Mouse (Mus musculus): ENCODE data around the gene Osgepl1. TPM values are rescaled to one million over a fixed set of nuclear protein-coding genes. Genes with fewer than 3 reads are reported as not detected.
A peak's percentile ranks its signal among the peaks of the same experiment; 100 is the strongest.
"Not testable (repeated sequence)": the region's sequence is repeated elsewhere in the genome, so short reads cannot be mapped to it uniquely, and the experiment has no call there.

Gene Osgepl1
- polyA plus RNA-seq, 1 experiment from 2014 or later, result 24.6 TPM

GRCm38 (mm10) chr1:53324827-53325494, 11.5 kb downstream of the Osgepl1 start:
- Histone ChIP-seq H3K4me1 (no peaks in the 10 kb centered on the region), H3K4me2 (no peak overlapping the region), H3K4me3 (no peak overlapping the region), H3K27ac (replicated peaks) (no peak overlapping the region), H3K9ac (no peak overlapping the region), H3K36me3 (peaks cover 47% of the 10 kb centered on the region), H3K27me3 (replicated peaks) (no peaks in the 10 kb centered on the region), H3K9me3 (no peaks in the 10 kb centered on the region)
- WGBS, result 72% methylated on average over 5 of the region's 5 CpGs
- ATAC-seq (ENCODE audit: extremely low read depth, insufficient number of reproducible peaks, low FRiP score, low TSS enrichment), result no peak

GRCm38 (mm10) chr1:53333527-53333926, 20.1 kb downstream of the Osgepl1 start:
- not testable (repeated sequence) for H3K9me3 ChIP-seq; H3K4me3 ChIP-seq; H3K4me2 ChIP-seq; H3K27ac ChIP-seq (replicated peaks); ATAC-seq (ENCODE audit: extremely low read depth, insufficient number of reproducible peaks, low FRiP score, low TSS enrichment); H3K27me3 ChIP-seq (replicated peaks); H3K9ac ChIP-seq; H3K36me3 ChIP-seq; H3K4me1 ChIP-seq
- WGBS, result 46% methylated on average over 5 of the region's 5 CpGs

- Histone ChIP-seq H3K27ac (replicated peaks) (no peak overlapping the region), H3K9me3 (peaks cover 6% of the 10 kb centered on the region; the same call in 1 of the 2 replicates), H3K4me3 (no peak overlapping the region), H3K36me3 (peaks cover 3% of the 10 kb centered on the region), H3K9ac (no peak overlapping the region), H3K27me3 (replicated peaks) (no peaks in the 10 kb centered on the region), H3K4me1 (no peaks in the 10 kb centered on the region), H3K4me2 (no peak overlapping the region)
- ATAC-seq (ENCODE audit: extremely low read depth, insufficient number of reproducible peaks, low FRiP score, low TSS enrichment), result no peak
These were observed 22.0 kb downstream of the Osgepl1 start for GRCm38 (mm10) chr1:53335465-53335864.

- H3K4me1 ChIP-seq; H3K27me3 ChIP-seq (replicated peaks); H3K9me3 ChIP-seq; H3K4me3 ChIP-seq; ATAC-seq (ENCODE audit: extremely low read depth, insufficient number of reproducible peaks, low FRiP score, low TSS enrichment); H3K9ac ChIP-seq; H3K27ac ChIP-seq (replicated peaks); H3K4me2 ChIP-seq: not testable (repeated sequence)
- H3K36me3 ChIP-seq, result peaks cover 22% of the 10 kb centered on the region
- WGBS, result 68% methylated on average over 2 of the region's 2 CpGs
These were observed 24.0 kb downstream of the Osgepl1 start for GRCm38 (mm10) chr1:53337403-53337802.

GRCm38 (mm10) chr1:53341071-53341470, 27.6 kb downstream of the Osgepl1 start:
- H3K4me2 ChIP-seq, result no peak overlapping the region
- peaks cover 52% of the 10 kb centered on the region for H3K36me3 ChIP-seq
- WGBS, result 88% methylated on average over 2 of the region's 2 CpGs

GRCm38 (mm10) chr1:53352327-53353261, 39.2 kb downstream of the Osgepl1 start, which contains the start of the genes Asdurf, Gm28551 and Asnsd1:
Gene Asdurf, minus strand, starts transcription at chr1:53352619.
Gene Gm28551, minus strand, starts transcription at chr1:53352667.
Gene Asnsd1, minus strand, starts transcription at chr1:53352752.
- ATAC-seq (ENCODE audit: extremely low read depth, insufficient number of reproducible peaks, low FRiP score, low TSS enrichment), result peak; percentile 99
- Histone ChIP-seq H3K4me3 (peak within 1 kb of the TSS; percentile 92), H3K36me3 (peaks cover 26% of the 10 kb centered on the region), H3K27ac (replicated peaks) (peak within 1 kb of the TSS; percentile 85), H3K4me1 (peaks cover 7% of the 10 kb centered on the region), H3K27me3 (replicated peaks) (no peaks in the 10 kb centered on the region), H3K4me2 (peak within 1 kb of the TSS; percentile 70), H3K9me3 (peaks cover 3% of the 10 kb centered on the region; the same call in 1 of the 2 replicates), H3K9ac (peak within 1 kb of the TSS; percentile 97)
- WGBS, result under 1% methylated on average over 43 of the region's 44 CpGs

More at GRCm38 (mm10) chr1:53341071-53341470, 27.6 kb downstream of the Osgepl1 start:
- H3K4me3 ChIP-seq, result no peak overlapping the region
- H3K9ac ChIP-seq, result no peak overlapping the region
- H3K27me3 ChIP-seq (replicated peaks), result no peaks in the 10 kb centered on the region
- peaks cover 6% of the 10 kb centered on the region; the same call in 1 of the 2 replicates for H3K9me3 ChIP-seq
- ATAC-seq (ENCODE audit: extremely low read depth, insufficient number of reproducible peaks, low FRiP score, low TSS enrichment), result no peak
- H3K4me1 ChIP-seq, result no peaks in the 10 kb centered on the region
- H3K27ac ChIP-seq (replicated peaks), result no peak overlapping the region

- no peaks in the 10 kb centered on the region for H3K4me1 ChIP-seq
- no peaks in the 10 kb centered on the region for H3K36me3 ChIP-seq
- H3K4me2 ChIP-seq, result no peak overlapping the region
- ATAC-seq (ENCODE audit: extremely low read depth, insufficient number of reproducible peaks, low FRiP score, low TSS enrichment), result no peak
- no peak overlapping the region for H3K4me3 ChIP-seq
- no peak overlapping the region for H3K27ac ChIP-seq (replicated peaks)
- H3K9ac ChIP-seq, result no peak overlapping the region
- H3K9me3 ChIP-seq, result peaks cover 3% of the 10 kb centered on the region; the same call in 1 of the 2 replicates
- no peaks in the 10 kb centered on the region for H3K27me3 ChIP-seq (replicated peaks)
These were observed 45.6 kb downstream of the Osgepl1 start for GRCm38 (mm10) chr1:53358988-53359387.

Other genes starting within 250 kb of the Osgepl1 start
- gene 1700019A02Rik, start 126.0 kb upstream of the Osgepl1 start, polyA plus RNA-seq (2015; fragmentation: Nextera tagmentation; extraction: Ambion mirVana), result not detected in 2 replicates
- 9.0 and 10.2 TPM in 2 replicates for gene Pms1, start 16.6 kb upstream of the Osgepl1 start, polyA plus RNA-seq (2015; fragmentation: Nextera tagmentation; extraction: Ambion mirVana)
- 33.7 and 38.4 TPM in 2 replicates for gene Ormdl1, start 16.5 kb upstream of the Osgepl1 start, polyA plus RNA-seq (2015; fragmentation: Nextera tagmentation; extraction: Ambion mirVana)
- gene Gm28778, start 16.5 kb upstream of the Osgepl1 start, polyA plus RNA-seq (2015; fragmentation: Nextera tagmentation; extraction: Ambion mirVana), result not detected in 2 replicates
- not detected in 2 replicates for gene Asdurf, start 39.0 kb downstream of the Osgepl1 start, polyA plus RNA-seq (2015; fragmentation: Nextera tagmentation; extraction: Ambion mirVana)
- 0.38 and 0.56 TPM in 2 replicates for gene Gm28551, start 39.0 kb downstream of the Osgepl1 start, polyA plus RNA-seq (2015; fragmentation: Nextera tagmentation; extraction: Ambion mirVana)
- 60.0 and 66.2 TPM in 2 replicates for gene Asnsd1, start 39.1 kb downstream of the Osgepl1 start, polyA plus RNA-seq (2015; fragmentation: Nextera tagmentation; extraction: Ambion mirVana)